Mouse (Mus musculus): Measurements from ENCODE around the gene Zbtb38.

Gene Zbtb38

DNA sequence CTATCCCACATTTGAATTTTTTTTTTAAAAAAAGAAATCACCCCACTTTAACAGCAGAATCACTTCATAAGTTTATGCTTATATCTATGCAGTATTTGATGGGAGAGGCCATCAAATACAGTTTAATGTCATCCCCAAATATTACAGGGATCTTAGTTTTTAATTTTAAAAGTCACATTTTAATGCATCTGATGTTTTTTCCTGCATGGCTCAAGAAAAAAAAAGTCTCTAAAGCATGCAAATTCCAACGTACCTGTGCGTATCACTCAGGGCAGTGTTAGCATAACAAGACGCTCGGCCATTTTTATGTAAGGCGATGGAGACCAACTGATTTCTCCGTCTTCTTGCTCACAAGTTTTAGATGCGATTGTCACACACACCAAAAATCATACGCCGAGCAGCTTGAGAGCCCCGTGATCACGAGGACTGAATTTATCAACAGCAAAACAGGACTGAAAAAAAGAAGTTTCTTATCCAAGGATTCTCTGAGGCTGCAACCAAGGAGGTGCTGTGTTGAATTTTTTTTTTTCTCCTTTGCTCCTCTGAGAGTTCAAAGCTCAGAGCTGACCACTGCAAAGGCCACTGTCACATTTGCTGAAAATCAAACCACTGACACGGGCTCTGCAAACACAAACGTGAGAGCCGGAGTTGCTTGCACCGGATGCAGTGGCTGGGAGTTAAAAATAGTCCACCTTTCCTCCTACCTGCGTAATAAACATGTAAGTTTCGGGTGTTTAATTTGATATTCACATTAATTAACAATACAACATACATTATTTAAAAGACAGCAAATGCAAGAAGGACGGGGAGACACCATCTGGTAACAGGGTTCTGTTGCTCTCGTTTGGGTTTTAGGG lies 21.4 kb downstream of the Zbtb38 start:
- DNase-seq (ENCODE audit: low read depth), result no peak

DNA sequence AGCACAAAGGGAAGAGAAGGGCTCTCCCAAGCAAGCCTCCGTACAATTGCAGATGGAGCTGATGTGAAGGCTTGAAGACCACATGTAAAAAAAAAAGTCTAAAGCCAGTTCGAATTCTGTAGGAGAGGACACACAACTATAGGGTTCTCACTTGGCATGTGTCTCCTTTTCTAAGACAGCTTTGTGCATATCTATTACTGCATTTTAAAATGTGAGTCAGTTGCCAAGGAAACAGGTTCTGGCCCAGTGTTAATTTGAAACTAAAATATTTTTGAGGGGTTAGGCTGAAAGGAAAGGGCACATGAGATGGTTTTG lies 22.4 kb downstream of the Zbtb38 start:
- DNase-seq (ENCODE audit: low read depth), result no peak

DNA sequence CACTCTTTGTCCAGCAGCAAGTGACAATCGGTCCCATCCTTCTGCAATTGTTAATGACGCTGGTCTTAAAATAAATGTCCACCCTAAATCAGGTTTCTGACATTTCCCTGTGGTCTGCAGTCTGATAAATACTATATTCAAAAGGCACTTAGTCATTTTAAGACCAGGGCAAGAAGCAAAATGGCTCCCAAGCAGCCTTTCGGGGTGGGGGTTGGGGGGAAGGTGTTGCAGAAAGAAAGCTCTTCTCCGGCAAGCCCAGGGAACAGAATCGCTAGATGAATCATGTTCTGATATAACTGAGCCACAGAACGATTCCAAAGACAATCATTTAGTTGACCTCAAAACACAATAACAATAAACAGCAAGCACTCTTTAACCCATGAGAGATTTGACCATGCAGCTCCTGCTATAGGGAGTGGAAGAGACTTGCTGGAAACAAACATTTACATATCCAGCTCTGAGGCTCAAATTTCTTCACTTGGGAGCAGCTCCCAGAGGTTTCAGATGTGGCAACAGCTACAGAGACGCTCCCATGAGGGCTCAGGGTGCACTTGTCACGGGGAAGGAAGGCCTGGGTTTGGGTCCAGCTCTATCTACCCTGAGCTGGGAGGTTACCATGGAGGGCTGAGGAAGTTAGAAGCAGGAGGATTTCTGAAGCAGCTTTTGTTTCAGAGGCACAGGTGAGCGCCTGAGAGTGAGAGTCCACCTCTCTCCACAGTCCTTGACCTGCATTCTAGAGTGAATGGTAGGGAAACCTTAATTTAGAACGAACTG lies 22.9 kb downstream of the Zbtb38 start:
- DNase-seq (ENCODE audit: low read depth), result no peak

DNA sequence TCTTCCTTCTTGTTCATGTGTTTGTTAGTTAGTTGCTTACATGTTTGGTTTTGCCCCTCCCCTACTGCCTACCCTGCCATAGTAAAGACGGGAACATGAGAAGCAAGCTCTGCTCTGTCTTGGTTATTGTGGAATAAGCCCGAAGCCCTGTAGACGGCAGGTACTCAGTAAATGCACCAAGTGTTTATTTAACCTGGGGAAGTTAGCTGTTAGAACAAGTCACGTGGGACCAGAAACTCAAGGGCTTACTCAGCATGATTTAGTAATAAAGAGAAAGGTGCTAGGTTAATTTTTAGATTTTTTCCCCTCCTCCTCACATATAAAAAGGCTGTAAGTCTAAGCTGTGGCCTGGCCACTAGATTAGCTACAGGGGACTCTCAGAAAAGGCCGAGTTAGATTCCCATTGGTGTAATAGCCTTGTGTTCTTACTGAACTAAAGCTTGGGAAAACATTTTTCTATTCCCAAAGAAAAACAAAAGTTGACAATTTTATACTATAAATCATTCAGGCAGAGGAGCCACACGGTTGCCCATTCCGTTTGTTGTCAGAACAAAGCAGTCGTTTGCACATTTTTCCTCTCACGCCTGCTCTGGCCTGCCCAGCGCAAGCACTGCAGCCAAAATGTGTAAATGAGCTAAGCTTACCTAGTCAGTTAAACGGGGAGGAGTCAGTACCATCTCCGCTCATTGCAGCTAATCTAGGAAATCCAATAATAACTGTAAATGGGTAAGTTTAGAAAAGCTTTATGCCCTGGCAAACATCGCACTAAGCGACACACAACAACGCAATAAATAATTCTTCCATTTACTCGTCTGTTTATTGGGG lies 24.1 kb downstream of the Zbtb38 start:
- DNase-seq (ENCODE audit: low read depth), result no peak

DNA sequence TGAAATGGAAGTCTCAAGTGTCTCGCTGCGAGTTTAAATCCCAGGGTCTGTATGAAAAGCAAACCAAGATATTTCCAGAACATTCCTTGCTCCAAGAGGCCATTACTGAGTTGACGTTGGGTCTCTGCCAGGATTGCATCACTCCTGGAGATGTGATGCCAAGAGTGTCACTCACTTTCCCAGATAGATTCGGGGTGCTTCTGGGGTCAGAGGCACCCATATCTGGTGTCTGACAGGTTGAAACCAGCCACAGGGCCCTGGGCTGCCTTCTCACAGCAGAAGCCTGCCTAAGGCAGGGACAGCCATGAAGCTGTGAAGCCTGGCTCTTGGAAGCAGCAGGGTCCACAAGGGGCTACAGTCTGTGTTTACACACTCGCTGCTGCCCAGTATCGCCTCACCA lies 24.9 kb downstream of the Zbtb38 start:
- DNase-seq (ENCODE audit: low read depth), result no peak

DNA sequence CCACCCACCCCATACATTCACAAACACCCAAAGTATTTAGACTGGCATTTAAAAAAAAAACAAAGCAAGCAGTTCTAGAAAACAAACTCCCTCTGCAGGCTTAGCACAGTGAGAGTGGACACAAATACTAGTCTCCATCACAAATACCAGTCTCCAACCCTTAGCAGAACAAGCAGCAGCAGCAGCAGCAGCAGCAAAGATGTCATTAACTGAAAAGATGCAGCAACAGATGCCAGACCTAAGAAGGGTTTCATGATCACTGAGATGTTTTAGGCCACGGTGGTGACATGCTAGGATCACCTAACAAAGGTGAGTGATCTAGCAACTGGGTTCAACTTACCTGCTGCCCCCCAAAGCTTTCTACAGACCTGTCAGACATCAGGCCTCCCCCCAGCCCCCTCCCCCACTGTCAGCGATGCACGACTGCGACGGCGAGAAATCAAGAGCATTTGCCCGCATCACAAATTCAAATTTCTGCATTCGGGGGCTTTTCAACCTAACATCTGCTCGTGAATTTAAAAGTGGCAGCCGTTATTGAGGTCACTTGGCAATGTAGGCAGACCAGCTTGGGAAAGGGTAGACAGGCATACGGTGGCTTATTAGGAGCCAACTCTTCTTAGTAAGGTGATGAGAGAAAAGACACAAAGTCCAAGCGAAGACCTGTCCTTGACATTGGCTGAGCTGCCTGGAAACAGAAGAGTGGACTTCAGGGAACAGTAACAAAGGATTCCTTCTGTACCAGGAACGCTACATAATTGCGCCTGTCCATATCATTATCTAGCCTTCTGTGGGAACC lies 26.1 kb downstream of the Zbtb38 start:
- DNase-seq (ENCODE audit: low read depth), result no peak

DNA sequence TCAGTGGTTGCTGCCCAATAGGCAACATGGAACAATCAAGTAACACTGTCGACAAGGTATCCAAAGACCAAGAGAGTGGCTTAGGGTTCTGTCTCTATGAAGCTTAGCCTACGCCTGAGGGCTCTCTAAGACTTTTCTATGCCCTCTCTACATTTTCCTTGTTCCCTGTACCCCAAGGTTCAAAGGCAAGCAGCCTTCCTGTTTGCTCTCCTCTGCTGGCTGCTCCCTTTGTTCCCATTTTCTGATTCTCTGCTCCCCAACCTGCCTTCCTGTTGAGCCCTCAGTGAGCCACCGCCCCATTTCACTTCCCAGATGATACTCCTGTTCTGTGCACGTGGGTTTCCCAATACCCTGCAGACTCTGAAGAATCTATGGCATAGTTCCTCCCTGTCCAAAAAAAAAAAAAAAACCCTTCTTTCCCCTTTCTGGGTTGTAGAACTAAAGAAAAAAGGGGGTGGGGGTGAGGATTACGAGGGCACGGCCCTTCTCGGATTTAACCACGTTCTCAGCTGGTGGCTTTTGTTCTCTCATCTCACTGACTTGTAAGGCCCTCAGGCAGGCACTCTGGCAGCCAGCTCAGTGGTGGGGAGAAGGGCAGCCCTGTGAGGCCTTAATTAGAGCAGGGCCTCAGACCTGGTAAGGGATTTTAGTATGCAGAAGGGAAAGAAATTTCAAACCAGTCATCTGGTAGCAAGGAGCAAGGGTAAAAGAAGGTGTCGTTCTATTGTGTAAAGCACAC lies 26.9 kb downstream of the Zbtb38 start:
- no peak for DNase-seq (ENCODE audit: low read depth)

DNA sequence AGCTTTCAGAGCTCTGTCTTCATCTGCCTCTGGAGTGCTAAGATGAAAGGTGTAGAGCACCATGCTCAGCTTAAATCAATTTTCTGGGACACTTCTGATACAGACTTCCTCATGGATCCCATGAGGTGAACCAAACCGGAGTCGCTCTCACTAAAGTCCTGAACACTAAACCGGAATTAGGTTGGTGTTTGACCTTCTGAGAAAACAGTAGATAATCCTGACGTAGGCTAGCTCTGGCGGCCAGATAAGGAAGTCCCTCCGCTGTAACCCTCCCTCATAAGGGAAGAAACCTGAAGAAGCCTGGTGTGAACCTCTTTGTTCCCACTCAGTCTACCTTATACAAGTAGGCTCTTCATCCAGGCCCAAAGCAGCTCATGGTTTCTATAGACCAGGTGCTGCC lies 29.0 kb downstream of the Zbtb38 start:
- no peak for DNase-seq (ENCODE audit: low read depth)

DNA sequence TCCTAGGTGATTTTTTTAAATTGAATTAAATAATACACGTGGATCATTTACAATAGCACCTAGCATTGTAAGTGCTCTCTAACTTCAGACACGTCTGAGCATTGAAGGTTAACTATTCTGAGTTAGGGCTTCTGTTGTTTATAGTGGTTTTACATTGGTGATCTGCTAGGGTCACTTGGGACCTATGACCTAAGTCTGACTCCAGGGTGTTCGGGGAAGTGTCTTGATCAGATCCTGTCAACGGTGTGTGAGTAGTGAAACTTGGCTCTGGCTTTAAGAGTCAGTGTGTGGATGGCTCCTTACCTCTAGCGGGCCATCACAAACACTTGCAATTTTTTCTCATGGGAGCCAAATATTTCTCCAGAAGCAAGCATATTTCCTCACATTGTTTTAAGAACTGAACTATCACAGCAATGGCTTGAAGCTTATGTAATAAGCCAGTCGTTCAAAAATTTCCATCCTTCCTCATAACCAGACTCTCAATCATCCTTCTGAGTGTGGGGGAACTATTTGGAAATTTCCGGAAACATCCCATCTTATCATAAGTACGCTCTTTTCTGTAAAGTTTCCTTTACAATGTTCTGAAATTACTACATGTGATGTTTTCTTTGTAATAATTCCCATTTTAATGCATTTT lies 31.4 kb downstream of the Zbtb38 start:
- no peak for DNase-seq (ENCODE audit: low read depth)

DNA sequence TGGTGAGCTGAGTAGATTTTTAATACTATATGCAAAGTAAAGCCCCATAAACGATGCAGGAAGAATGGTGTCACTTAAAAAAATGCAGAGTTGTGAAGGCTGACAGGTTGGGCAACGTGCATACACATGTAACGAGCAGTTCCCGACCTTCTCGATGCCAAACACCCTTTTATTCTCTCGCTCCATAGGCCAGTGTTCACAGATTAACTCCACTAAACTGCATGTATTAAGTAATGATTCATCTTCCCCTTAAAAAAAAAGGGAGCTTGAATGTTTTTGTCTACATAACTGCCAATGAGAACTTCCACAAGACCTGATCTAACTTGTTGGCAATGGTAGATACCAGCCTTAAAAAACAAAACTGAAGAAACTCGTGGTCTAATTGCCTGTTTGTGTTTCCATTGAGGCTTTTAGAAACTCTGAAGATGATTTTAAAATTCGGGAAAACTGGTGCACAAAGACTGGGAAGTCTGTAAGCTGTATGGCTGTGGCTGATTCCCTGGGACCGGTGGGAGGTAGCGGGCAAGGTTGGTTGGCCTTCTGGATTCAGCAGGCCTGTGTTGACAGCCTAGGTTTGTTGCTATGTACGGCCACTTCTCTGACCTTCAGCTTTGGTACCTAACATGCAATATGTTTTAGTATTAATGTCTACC lies 32.0 kb downstream of the Zbtb38 start:
- no peak for DNase-seq (ENCODE audit: low read depth)

DNA sequence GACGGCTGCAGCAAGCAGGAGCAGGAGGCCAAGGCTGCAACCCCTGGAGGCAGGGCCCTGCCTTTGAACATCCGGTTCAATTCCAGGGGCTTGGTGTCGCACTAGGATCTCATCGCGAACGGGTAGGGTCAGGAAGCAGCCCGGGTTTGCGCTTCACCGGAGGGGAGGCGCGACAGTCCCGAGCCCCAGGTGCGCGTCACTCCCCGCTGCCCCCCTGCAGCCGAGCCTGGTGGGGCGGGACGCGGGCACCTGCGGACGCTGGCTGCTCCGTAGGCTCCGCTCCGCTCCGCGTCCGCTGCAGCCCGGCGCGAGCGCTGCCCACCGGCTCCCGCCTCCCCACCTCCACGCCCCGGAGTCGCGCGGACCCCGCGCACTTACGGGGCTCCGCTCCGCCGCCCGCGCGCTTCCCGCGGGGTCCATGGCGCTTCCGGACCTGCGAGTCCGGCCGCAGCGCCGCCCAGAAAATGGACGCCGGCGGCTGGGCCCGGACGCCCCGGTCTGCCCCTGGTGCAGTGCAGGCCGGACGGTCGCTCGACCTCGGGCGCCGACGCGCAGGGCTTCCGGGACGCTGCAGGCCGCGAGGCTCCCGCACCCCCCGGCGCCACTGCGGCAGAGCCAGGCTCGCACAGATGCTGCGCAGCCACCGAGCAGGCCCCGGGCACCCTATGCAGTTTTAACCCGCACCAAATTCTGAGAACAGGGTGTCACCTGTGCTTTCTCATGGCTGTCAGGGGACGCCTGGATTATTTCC lies 33.0 kb downstream of the Zbtb38 start:
- no peak for DNase-seq (ENCODE audit: low read depth)

DNA sequence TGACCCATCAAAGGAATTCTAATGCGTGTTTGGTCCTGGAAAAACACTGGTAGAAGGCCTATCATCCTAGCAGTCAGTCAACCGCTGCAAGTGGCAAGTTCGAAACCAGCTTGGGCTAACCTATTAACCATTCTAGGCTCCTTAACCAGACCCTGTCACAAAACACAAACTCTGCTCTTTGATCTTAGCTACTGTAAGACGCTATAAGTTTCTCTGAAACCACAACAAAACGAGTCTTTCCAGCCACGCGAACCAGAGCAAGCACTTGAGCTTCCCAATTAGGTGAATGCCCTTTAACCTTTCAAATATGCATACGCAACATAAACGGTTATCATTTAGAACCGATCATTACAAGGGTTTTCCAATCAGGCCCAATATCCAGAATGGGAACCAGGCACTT lies 33.7 kb downstream of the Zbtb38 start:
- no peak for DNase-seq (ENCODE audit: low read depth)

DNA sequence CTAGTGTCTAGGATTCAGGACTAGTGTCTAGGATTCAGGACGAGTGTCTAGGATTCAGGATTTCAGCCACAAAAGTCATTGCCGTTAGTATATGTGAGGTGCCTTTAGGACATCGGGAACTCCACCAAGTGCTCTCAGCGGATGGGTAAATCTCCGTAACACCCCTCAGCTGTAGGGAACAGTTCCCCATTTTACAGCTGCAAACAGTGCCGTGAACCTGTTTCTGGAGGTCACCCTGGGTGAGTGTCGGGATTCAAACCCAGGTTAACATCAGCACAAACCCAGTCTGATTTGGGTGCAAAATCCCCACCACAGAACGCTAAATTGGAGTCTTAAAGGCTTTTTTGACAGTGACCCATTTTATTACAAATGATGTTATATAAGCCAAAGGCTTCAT lies 34.2 kb downstream of the Zbtb38 start:
- DNase-seq (ENCODE audit: low read depth), result no peak

DNA sequence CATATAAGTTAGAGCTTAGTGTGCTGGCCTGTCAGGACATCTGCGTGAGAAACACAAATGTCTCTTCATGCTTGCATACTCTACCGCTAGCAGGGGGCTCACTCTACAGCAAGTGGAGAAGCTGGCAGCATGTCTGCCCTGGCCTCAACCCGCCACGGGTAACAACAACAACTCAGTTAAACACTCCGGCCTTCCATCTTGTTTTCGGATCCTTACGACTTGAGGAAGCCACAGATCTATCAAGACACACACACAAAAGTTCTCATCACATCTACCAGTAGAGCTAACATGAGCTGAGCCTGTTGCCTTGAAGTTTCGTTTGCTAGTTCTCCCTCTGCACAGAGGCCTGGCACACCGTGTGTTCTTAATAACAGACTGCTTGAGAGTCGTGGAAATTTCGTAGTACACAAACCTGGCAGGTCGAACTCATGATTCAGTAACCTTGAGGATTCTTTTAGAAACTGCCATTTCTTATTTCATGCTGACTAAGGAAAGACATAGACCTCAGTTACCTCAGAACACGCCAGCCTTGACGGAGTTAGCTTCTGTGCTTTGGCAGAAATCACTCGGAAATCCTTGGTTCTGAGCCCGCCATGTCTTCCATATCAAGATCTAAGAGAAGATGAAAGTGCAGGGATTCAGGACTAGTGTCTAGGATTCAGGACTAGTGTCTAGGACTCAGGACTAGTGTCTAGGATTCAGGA lies 34.8 kb downstream of the Zbtb38 start:
- DNase-seq (ENCODE audit: low read depth), result no peak

DNA sequence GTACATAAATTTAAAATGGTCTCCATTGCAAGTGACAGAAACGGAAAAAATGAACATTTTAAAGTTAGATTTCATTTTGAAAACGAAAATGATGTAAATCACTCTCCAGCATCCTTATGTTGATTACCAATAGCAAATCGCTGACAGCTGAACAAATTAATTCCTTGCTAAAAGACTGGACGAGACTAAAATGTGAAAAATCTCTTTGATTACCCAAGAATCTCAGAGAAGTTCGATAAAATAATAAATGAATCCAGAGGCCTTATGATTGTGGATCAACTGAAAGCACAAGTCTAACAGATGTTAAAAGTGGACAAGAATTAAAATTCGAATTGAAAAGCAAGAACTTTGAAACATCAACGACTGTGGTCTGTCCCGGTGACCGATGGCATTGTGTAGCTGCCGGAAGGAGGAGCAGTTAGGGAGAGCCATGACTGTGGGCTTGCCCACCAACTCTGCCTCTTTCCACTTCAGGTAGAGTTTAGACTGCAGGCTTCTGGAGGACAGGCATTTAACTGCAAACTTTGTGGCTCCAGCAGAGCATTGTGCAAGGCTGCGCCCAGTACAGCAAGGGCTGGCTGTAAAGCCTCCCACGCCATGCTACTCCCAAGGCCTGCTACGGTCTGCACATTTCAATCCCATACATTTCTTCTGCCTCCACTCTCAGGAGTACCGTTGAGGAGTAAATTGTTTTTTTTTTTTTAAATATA lies 35.7 kb downstream of the Zbtb38 start:
- DNase-seq (ENCODE audit: low read depth), result no peak

DNA sequence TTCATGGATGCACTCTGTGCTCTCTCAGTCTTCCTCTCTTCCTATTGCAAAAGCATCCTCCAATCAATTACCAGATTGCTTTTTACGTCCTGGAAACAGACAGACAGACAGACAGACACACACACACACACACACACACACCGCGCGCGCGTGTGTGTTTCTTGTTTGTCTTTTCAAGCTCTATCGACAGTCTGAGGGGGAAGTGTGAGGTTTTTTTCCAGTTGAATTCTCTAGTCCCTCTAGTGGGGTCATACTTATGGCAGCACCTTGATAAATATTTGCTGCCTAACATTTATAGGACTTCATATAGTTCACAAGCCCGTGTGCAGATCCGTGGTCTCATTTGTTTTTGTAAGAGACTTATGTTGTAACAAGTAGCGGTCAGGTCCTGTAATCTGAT lies 36.5 kb downstream of the Zbtb38 start:
- no peak for DNase-seq (ENCODE audit: low read depth)

DNA sequence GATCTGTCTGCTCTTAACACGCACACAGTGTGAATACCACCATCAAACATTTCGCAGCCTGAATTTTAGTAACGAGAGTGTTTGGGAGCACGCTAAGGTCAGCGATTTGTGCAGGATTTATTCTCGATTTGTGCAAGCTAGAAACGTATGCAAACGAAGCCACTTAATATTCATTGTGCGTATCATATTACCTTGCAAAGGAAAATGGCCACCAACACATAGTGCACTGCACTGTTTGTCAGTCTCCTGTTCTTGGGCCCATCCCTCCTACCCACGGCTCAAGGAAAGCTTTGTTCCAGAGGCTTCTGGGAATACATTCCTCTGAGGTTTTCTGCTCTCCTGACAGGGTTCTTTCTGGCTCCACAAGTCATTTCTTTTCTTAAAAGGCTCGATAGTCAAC lies 37.5 kb downstream of the Zbtb38 start:
- DNase-seq (ENCODE audit: low read depth), result no peak
